Mouse (Mus musculus): ENCODE measurements around the gene Olfr1512. TPM values are rescaled to one million over a fixed set of nuclear protein-coding genes. Genes with fewer than 3 reads are reported as not detected.
"Not testable (repeated sequence)": the region's sequence is repeated elsewhere in the genome, so short reads cannot be mapped to it uniquely, and the experiment has no call there.

Olfr1512 gene
- polyA plus RNA-seq (2015; fragmentation: Nextera tagmentation; extraction: Ambion mirVana): not detected in 2 replicates

GRCm38 (mm10) chr14:52379068-52379467, at the start of gene Olfr1512:
Gene Olfr1512 (minus strand): TSS chr14:52379168.
- Histone ChIP-seq H3K9ac (ENCODE audit: low read length) (no peak within 1 kb of the TSS), H3K4me3 (ENCODE audit: low read length) (no peak within 1 kb of the TSS), H3K27me3 (ENCODE audit: control insufficient read depth, insufficient read depth, low read length) (no peaks in the 10 kb centered on the region), H3K9me3 (replicated peaks; ENCODE audit: control insufficient read depth, low read length) (no peaks in the 10 kb centered on the region), H3K36me3 (ENCODE audit: control insufficient read depth, insufficient read depth) (no peaks in the 10 kb centered on the region), H3K27ac (ENCODE audit: low read length) (no peak within 1 kb of the TSS), H3K4me1 (ENCODE audit: control insufficient read depth, insufficient read depth, low read length) (no peaks in the 10 kb centered on the region), H3K4me2 (ENCODE audit: low read depth, low read length) (no peak within 1 kb of the TSS)
- no peak for ATAC-seq (replicated peaks; ENCODE audit: extremely low read depth, insufficient read depth, low FRiP score)
- 67% methylated on average over 2 of the region's 2 CpGs for WGBS

- no peaks in the 10 kb centered on the region for H3K9me3 ChIP-seq (replicated peaks; ENCODE audit: control insufficient read depth, low read length)
Measured at GRCm38 (mm10) chr14:52427686-52428085, 48.7 kb upstream of the Olfr1512 start.

GRCm38 (mm10) chr14:52414273-52414672, 35.3 kb upstream of the Olfr1512 start, which contains the start of gene Olfr1510:
Gene Olfr1510 (minus strand): TSS chr14:52414373.
- H3K27me3 ChIP-seq (ENCODE audit: control insufficient read depth, insufficient read depth, low read length): no peaks in the 10 kb centered on the region
- no peak within 1 kb of the TSS for H3K9ac ChIP-seq (ENCODE audit: low read length)
- H3K4me2 ChIP-seq (ENCODE audit: low read depth, low read length): no peak within 1 kb of the TSS
- H3K36me3 ChIP-seq (ENCODE audit: control insufficient read depth, insufficient read depth): no peaks in the 10 kb centered on the region
- no peak within 1 kb of the TSS for H3K27ac ChIP-seq (ENCODE audit: low read length)
- WGBS: 82% methylated on average over 3 of the region's 3 CpGs
- no peaks in the 10 kb centered on the region for H3K9me3 ChIP-seq (replicated peaks; ENCODE audit: control insufficient read depth, low read length)
- no peaks in the 10 kb centered on the region for H3K4me1 ChIP-seq (ENCODE audit: control insufficient read depth, insufficient read depth, low read length)
- ATAC-seq (replicated peaks; ENCODE audit: extremely low read depth, insufficient read depth, low FRiP score): no peak
- H3K4me3 ChIP-seq (ENCODE audit: low read length): no peak within 1 kb of the TSS

More at GRCm38 (mm10) chr14:52427686-52428085, 48.7 kb upstream of the Olfr1512 start:
- WGBS: 72% methylated on average over 1 of the region's 1 CpGs
- Histone ChIP-seq H3K4me3 (ENCODE audit: low read length) (no peak overlapping the region), H3K27ac (ENCODE audit: low read length) (no peak overlapping the region), H3K27me3 (ENCODE audit: control insufficient read depth, insufficient read depth, low read length) (no peaks in the 10 kb centered on the region), H3K4me1 (ENCODE audit: control insufficient read depth, insufficient read depth, low read length) (no peaks in the 10 kb centered on the region), H3K36me3 (ENCODE audit: control insufficient read depth, insufficient read depth) (no peaks in the 10 kb centered on the region), H3K4me2 (ENCODE audit: low read depth, low read length) (no peak overlapping the region), H3K9ac (ENCODE audit: low read length) (no peak overlapping the region)
- ATAC-seq (replicated peaks; ENCODE audit: extremely low read depth, insufficient read depth, low FRiP score): peak; percentile 41; the same call in 1 of the 2 replicates

- H3K36me3 ChIP-seq (ENCODE audit: control insufficient read depth, insufficient read depth); H3K9ac ChIP-seq (ENCODE audit: low read length); H3K9me3 ChIP-seq (replicated peaks; ENCODE audit: control insufficient read depth, low read length); H3K4me1 ChIP-seq (ENCODE audit: control insufficient read depth, insufficient read depth, low read length); H3K4me3 ChIP-seq (ENCODE audit: low read length); H3K4me2 ChIP-seq (ENCODE audit: low read depth, low read length); H3K27me3 ChIP-seq (ENCODE audit: control insufficient read depth, insufficient read depth, low read length); H3K27ac ChIP-seq (ENCODE audit: low read length): not testable (repeated sequence)
- ATAC-seq (replicated peaks; ENCODE audit: extremely low read depth, insufficient read depth, low FRiP score): peak; percentile 32; the same call in 1 of the 2 replicates
- WGBS: 67% methylated on average over 7 of the region's 10 CpGs
Measured at GRCm38 (mm10) chr14:52410142-52410919, 31.4 kb upstream of the Olfr1512 start.

GRCm38 (mm10) chr14:52397279-52397678, 18.3 kb upstream of the Olfr1512 start, which contains the start of gene Olfr1511:
Gene Olfr1511 (minus strand): TSS chr14:52397379.
- Histone ChIP-seq H3K4me1 (ENCODE audit: control insufficient read depth, insufficient read depth, low read length) (no peaks in the 10 kb centered on the region), H3K4me2 (ENCODE audit: low read depth, low read length) (no peak within 1 kb of the TSS), H3K4me3 (ENCODE audit: low read length) (no peak within 1 kb of the TSS), H3K27ac (ENCODE audit: low read length) (no peak within 1 kb of the TSS), H3K27me3 (ENCODE audit: control insufficient read depth, insufficient read depth, low read length) (no peaks in the 10 kb centered on the region), H3K9ac (ENCODE audit: low read length) (no peak within 1 kb of the TSS), H3K9me3 (replicated peaks; ENCODE audit: control insufficient read depth, low read length) (no peaks in the 10 kb centered on the region), H3K36me3 (ENCODE audit: control insufficient read depth, insufficient read depth) (no peaks in the 10 kb centered on the region)
- 76% methylated on average over 4 of the region's 4 CpGs for WGBS
- no peak for ATAC-seq (replicated peaks; ENCODE audit: extremely low read depth, insufficient read depth, low FRiP score)

- H3K4me3 ChIP-seq (ENCODE audit: low read length); H3K4me2 ChIP-seq (ENCODE audit: low read depth, low read length); H3K27ac ChIP-seq (ENCODE audit: low read length); H3K27me3 ChIP-seq (ENCODE audit: control insufficient read depth, insufficient read depth, low read length); H3K9ac ChIP-seq (ENCODE audit: low read length); H3K36me3 ChIP-seq (ENCODE audit: control insufficient read depth, insufficient read depth); H3K9me3 ChIP-seq (replicated peaks; ENCODE audit: control insufficient read depth, low read length); ATAC-seq (replicated peaks; ENCODE audit: extremely low read depth, insufficient read depth, low FRiP score); H3K4me1 ChIP-seq (ENCODE audit: control insufficient read depth, insufficient read depth, low read length): not testable (repeated sequence)
- 72% methylated on average over 9 of the region's 9 CpGs for WGBS
Measured at GRCm38 (mm10) chr14:52390084-52390848, 11.3 kb upstream of the Olfr1512 start.

GRCm38 (mm10) chr14:52368741-52369140, 10.2 kb downstream of the Olfr1512 start:
- H3K27me3 ChIP-seq (ENCODE audit: control insufficient read depth, insufficient read depth, low read length): no peaks in the 10 kb centered on the region
- no peak overlapping the region for H3K27ac ChIP-seq (ENCODE audit: low read length)
- no peak for ATAC-seq (replicated peaks; ENCODE audit: extremely low read depth, insufficient read depth, low FRiP score)
- no peaks in the 10 kb centered on the region for H3K36me3 ChIP-seq (ENCODE audit: control insufficient read depth, insufficient read depth)
- no peak overlapping the region for H3K4me3 ChIP-seq (ENCODE audit: low read length)
- no peak overlapping the region for H3K9ac ChIP-seq (ENCODE audit: low read length)
- no peaks in the 10 kb centered on the region for H3K9me3 ChIP-seq (replicated peaks; ENCODE audit: control insufficient read depth, low read length)
- no peaks in the 10 kb centered on the region for H3K4me1 ChIP-seq (ENCODE audit: control insufficient read depth, insufficient read depth, low read length)
- WGBS: 79% methylated on average over 3 of the region's 3 CpGs
- no peak overlapping the region for H3K4me2 ChIP-seq (ENCODE audit: low read depth, low read length)

GRCm38 (mm10) chr14:52356308-52356707, 22.7 kb downstream of the Olfr1512 start, which contains the start of gene Olfr1513:
Gene Olfr1513 (minus strand): TSS chr14:52356408.
- no peaks in the 10 kb centered on the region for H3K9me3 ChIP-seq (replicated peaks; ENCODE audit: control insufficient read depth, low read length)
- H3K4me3 ChIP-seq (ENCODE audit: low read length): no peak within 1 kb of the TSS
- H3K9ac ChIP-seq (ENCODE audit: low read length): no peak within 1 kb of the TSS
- H3K36me3 ChIP-seq (ENCODE audit: control insufficient read depth, insufficient read depth): no peaks in the 10 kb centered on the region
- WGBS: 65% methylated on average over 4 of the region's 4 CpGs
- no peaks in the 10 kb centered on the region for H3K4me1 ChIP-seq (ENCODE audit: control insufficient read depth, insufficient read depth, low read length)
- no peak for ATAC-seq (replicated peaks; ENCODE audit: extremely low read depth, insufficient read depth, low FRiP score)
- no peak within 1 kb of the TSS for H3K27ac ChIP-seq (ENCODE audit: low read length)
- no peaks in the 10 kb centered on the region for H3K27me3 ChIP-seq (ENCODE audit: control insufficient read depth, insufficient read depth, low read length)
- H3K4me2 ChIP-seq (ENCODE audit: low read depth, low read length): no peak within 1 kb of the TSS

- H3K9me3 ChIP-seq (replicated peaks; ENCODE audit: control insufficient read depth, low read length): peaks cover 2% of the 10 kb centered on the region; the same call in 1 of the 2 replicates
- no peak overlapping the region for H3K4me2 ChIP-seq (ENCODE audit: low read depth, low read length)
- no peak for ATAC-seq (replicated peaks; ENCODE audit: extremely low read depth, insufficient read depth, low FRiP score)
- H3K4me1 ChIP-seq (ENCODE audit: control insufficient read depth, insufficient read depth, low read length): no peaks in the 10 kb centered on the region
- H3K27me3 ChIP-seq (ENCODE audit: control insufficient read depth, insufficient read depth, low read length): peaks cover 4% of the 10 kb centered on the region; the same call in 1 of the 2 replicates
- H3K27ac ChIP-seq (ENCODE audit: low read length): no peak overlapping the region
- no peaks in the 10 kb centered on the region for H3K36me3 ChIP-seq (ENCODE audit: control insufficient read depth, insufficient read depth)
- WGBS: 68% methylated on average over 6 of the region's 6 CpGs
- no peak overlapping the region for H3K9ac ChIP-seq (ENCODE audit: low read length)
- H3K4me3 ChIP-seq (ENCODE audit: low read length): no peak overlapping the region
Measured at GRCm38 (mm10) chr14:52339512-52339852, 39.5 kb downstream of the Olfr1512 start.

Data from heart, embryonic 16.5 days (tissue).